Mouse (Mus musculus) liver, embryonic 11.5 days (tissue): ENCODE data around the gene 3830406C13Rik. TPM values are rescaled to one million over a fixed set of nuclear protein-coding genes. Genes with fewer than 3 reads are reported as not detected.
A peak's percentile ranks its signal among the peaks of the same experiment; 100 is the strongest.
"Not testable (repeated sequence)": the region's sequence is repeated elsewhere in the genome, so short reads cannot be mapped to it uniquely, and the experiment has no call there.

Source experiments
- ATAC-seq: fragments of 200-750 bp; cut with Nextera tagmentation; replicated peaks from 2 replicates; pipeline ENCODE4 v1.8.0; 2017; ENCODE audit warnings: moderate number of reproducible peaks, mild to moderate bottlenecking, moderate TSS enrichment, moderate library complexity; ENCODE audit not compliant: low FRiP score
- DNase-seq: peaks from one replicate; pipeline ENCODE4 v3.0.0-alpha.2; 2017; ENCODE audit warnings: low spot score
- H3K27ac ChIP-seq: fragments of 300-500 bp; sonication (generic); 2 replicates; pipeline ENCODE4 v1.5.1; 2014; ENCODE audit warnings: mild to moderate bottlenecking, low read depth, low read length, control low read depth
- H3K27me3 ChIP-seq: fragments of 300-500 bp; sonication (generic); replicated peaks from 2 replicates; pipeline ENCODE4 v1.6.1; 2014; ENCODE audit warnings: low read length, mixed read lengths; ENCODE audit not compliant: control insufficient read depth, insufficient read depth
- H3K36me3 ChIP-seq: fragments of 300-500 bp; sonication (generic); 2 replicates; pipeline ENCODE4 v1.6.1; 2014; ENCODE audit warnings: mild to moderate bottlenecking, low read length, moderate library complexity, mixed read lengths; ENCODE audit not compliant: control insufficient read depth, insufficient read depth
- H3K4me1 ChIP-seq: fragments of 300-500 bp; sonication (generic); replicated peaks from 2 replicates; pipeline ENCODE4 v1.6.1; 2014; ENCODE audit warnings: low read length, mixed read lengths; ENCODE audit not compliant: control insufficient read depth, insufficient read depth
- H3K4me2 ChIP-seq: fragments of 300-500 bp; sonication (generic); 2 replicates; pipeline ENCODE4 v1.6.1; 2014; ENCODE audit warnings: mild to moderate bottlenecking, control low read depth, moderate library complexity
- H3K4me3 ChIP-seq: fragments of 300-500 bp; sonication (generic); 2 replicates; pipeline ENCODE4 v1.5.1; 2014; ENCODE audit warnings: low read depth, low read length, control low read depth
- H3K9ac ChIP-seq: fragments of 300-500 bp; sonication (generic); 2 replicates; pipeline ENCODE4 v1.6.1; 2014; ENCODE audit warnings: low read depth, low read length, control low read depth
- H3K9me3 ChIP-seq: fragments of 300-500 bp; sonication (generic); 2 replicates; pipeline ENCODE4 v1.6.1; 2016; ENCODE audit warnings: low read length, inconsistent platforms, mixed read lengths; ENCODE audit not compliant: control insufficient read depth
- WGBS: fragments of 180-500 bp; shearing (Covaris S2); extraction: QIAGEN DNeasy Blood & Tissue Kit; methylation state at CpG from one replicate; pipeline ENCODE4 v1.1.7; 2014; 5-methylcytosine and 5-hydroxymethylcytosine counted together
- polyA plus RNA-seq: library from polyadenylated mRNA; unstranded; fragments of >200 nt; fragmentation: Nextera tagmentation; extraction: Ambion mirVana; gene quantifications from 2 replicates; pipeline ENCODE4 v1.2.1, GENCODE M21; 2014

The 3830406C13Rik gene
- polyA plus RNA-seq, result 30.8 and 37.7 TPM in 2 replicates

DNA sequence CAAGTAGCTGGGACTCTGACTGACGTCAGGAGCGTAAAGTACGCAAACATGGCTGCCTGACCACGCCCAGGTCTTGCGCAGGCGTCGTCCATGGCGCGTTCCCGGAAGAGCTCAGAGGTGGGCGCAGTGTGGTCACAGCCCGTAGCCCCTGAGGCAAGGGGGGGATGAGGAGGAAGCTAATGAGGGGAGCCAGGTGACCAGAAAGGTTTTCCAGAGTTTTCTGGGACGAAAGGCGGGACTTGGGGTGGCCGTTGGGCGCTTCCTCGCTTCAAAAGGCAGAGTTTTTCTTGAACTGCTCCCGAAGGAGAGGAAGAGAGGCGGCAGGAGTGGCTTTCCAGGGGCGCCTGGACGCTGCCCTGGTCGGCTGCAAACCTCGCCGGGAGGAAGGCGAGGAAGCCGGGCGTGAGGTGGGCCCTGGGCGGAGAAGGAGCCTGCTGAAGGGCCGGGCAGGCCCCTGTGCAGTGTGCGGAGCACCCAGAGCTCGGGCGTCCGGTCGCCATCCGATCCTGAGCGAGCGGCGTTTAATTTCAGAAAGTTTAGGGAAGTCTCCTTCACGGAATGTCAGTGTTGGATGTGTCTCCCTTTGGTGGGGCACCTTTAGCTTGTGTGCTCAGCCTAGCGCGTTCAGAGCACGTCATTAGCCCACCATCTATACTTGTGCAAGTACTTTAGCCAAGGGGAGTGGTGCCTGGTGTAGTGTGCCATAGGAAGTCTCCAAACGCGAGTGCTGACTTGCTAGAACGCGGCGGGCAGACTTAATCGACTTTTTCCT lies at the start of gene 3830406C13Rik:
Gene 3830406C13Rik (plus strand): TSS at position 33 of the 772 bp plus-strand sequence.
- H3K9ac ChIP-seq, result peak within 1 kb of the TSS; percentile 85
- ATAC-seq (peak; percentile 94), DNase-seq (peak; percentile 83)
- H3K27ac ChIP-seq, result peak within 1 kb of the TSS; percentile 86
- H3K4me1 ChIP-seq, result no peaks in the 10 kb centered on the region
- H3K36me3 ChIP-seq, result no peaks in the 10 kb centered on the region; the same call in 1 of the 2 replicates
- H3K27me3 ChIP-seq, result no peaks in the 10 kb centered on the region
- peak within 1 kb of the TSS; percentile 67 for H3K4me2 ChIP-seq
- H3K9me3 ChIP-seq, result no peaks in the 10 kb centered on the region
- peak within 1 kb of the TSS; percentile 71 for H3K4me3 ChIP-seq
- 1% methylated on average over 48 of the region's 48 CpGs for WGBS

GRCm38 (mm10) chr14:12243726-12244125 lies 40.2 kb upstream of the 3830406C13Rik start:
- H3K4me3 ChIP-seq, result no peak overlapping the region
- no peak overlapping the region for H3K4me2 ChIP-seq
- H3K27me3 ChIP-seq, result no peaks in the 10 kb centered on the region
- H3K36me3 ChIP-seq, result no peaks in the 10 kb centered on the region; the same call in 1 of the 2 replicates
- H3K4me1 ChIP-seq, result no peaks in the 10 kb centered on the region
- WGBS, result 50% methylated on average over 4 of the region's 4 CpGs
- H3K27ac ChIP-seq, result no peak overlapping the region
- no peak overlapping the region for H3K9ac ChIP-seq
- no peaks in the 10 kb centered on the region for H3K9me3 ChIP-seq
- DNase-seq (no peak), ATAC-seq (no peak)

- H3K27me3 ChIP-seq, result no peaks in the 10 kb centered on the region
- no peaks in the 10 kb centered on the region for H3K9me3 ChIP-seq
- no peak overlapping the region for H3K9ac ChIP-seq
- H3K4me1 ChIP-seq, result no peaks in the 10 kb centered on the region
- no peaks in the 10 kb centered on the region for H3K36me3 ChIP-seq
- no peak overlapping the region for H3K4me2 ChIP-seq
- no peak overlapping the region for H3K27ac ChIP-seq
- no peak overlapping the region for H3K4me3 ChIP-seq
- no peak for DNase-seq
- ATAC-seq, result no peak
- 62% methylated on average over 3 of the region's 3 CpGs for WGBS
These were observed 7.9 kb upstream of the 3830406C13Rik start for GRCm38 (mm10) chr14:12276031-12276430.

DNA sequence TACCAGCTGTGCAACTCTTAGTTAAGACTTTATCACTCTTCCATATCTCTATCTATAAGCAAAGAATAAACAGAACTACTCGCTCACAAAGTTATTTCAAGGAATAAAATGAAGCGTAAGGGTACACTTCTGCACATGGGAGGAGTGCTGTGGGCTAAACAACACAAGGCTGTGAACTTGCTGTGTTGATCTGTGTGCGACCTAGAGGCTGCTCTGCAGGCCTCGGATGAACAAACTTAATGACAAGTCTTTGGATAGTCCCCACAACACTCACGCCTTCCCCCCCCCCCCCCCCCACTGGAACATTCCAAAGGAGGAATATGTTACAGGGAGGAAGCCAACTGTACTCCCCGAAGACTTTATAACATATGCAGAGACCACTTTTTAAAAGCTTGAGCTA lies 332 bp upstream of the 3830406C13Rik start, which contains the start of gene Gm49355:
Gene Gm49355 (plus strand): TSS at position 336 of the 400 bp plus-strand sequence.
- Histone ChIP-seq H3K36me3 (no peaks in the 10 kb centered on the region; the same call in 1 of the 2 replicates), H3K4me1 (no peaks in the 10 kb centered on the region), H3K4me2 (peak within 1 kb of the TSS; percentile 67), H3K27me3 (no peaks in the 10 kb centered on the region), H3K9me3 (no peaks in the 10 kb centered on the region), H3K27ac (peak within 1 kb of the TSS; percentile 86), H3K4me3 (peak within 1 kb of the TSS; percentile 71), H3K9ac (peak within 1 kb of the TSS; percentile 85)
- WGBS, result 75% methylated on average over 6 of the region's 6 CpGs
- ATAC-seq, result peak; percentile 3; the same call in 1 of the 2 replicates
- DNase-seq, result no peak

- H3K9me3 ChIP-seq, H3K9ac ChIP-seq, DNase-seq, H3K4me2 ChIP-seq, H3K4me1 ChIP-seq, H3K36me3 ChIP-seq, H3K27me3 ChIP-seq, H3K4me3 ChIP-seq, H3K27ac ChIP-seq, ATAC-seq: not testable (repeated sequence)
These were observed 5.8 kb downstream of the 3830406C13Rik start for GRCm38 (mm10) chr14:12289747-12290146.

DNA sequence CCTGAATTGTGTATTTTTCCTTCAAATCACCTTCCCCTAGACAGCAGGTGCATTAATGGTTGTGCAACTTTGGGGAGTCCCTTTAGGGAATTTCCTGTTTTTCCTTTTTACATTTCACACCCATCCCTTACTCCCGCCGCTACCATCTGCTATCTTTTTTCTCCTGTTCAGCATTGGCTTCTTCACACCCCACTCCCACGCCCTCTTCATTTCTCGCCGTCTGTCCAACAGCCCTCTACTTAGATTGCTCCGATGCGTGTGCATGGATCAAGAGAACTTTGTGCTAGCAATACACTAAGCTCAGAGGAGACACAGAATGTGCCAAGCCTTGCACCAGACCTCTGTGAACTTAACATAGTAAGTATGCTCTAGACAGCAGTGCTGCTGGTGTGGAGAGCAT lies 12.4 kb downstream of the 3830406C13Rik start:
- Histone ChIP-seq H3K36me3 (no peaks in the 10 kb centered on the region), H3K27ac (no peak overlapping the region)
- WGBS, result 94% methylated on average over 7 of the region's 7 CpGs

DNA sequence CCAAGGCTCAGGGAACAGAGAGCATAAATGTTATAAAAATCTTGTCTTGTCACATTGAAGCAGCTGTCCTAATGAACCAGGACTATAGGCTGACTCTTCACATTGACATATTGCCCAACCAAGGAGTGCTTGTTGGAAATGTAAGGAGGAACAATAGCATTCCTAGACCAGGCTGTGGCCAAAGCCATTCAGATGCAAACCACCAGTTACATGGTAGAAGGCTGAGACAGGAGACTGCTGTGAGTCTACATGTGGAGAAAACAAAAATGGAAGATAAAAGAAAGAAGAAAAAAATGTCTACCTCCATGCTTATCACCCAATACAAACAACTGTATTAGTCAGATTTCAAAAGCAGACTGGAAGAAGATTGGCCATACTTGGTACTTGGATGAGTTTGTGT lies 15.2 kb downstream of the 3830406C13Rik start:
- H3K9ac ChIP-seq, result no peak overlapping the region
- H3K4me1 ChIP-seq, result no peaks in the 10 kb centered on the region
- H3K27me3 ChIP-seq, result no peaks in the 10 kb centered on the region
- DNase-seq, result no peak
- H3K9me3 ChIP-seq, result no peaks in the 10 kb centered on the region
- no peak overlapping the region for H3K27ac ChIP-seq
- no peak for ATAC-seq
- H3K4me2 ChIP-seq, result no peak overlapping the region
- no peaks in the 10 kb centered on the region for H3K36me3 ChIP-seq
- H3K4me3 ChIP-seq, result no peak overlapping the region

More for the DNA sequence above, 12.4 kb downstream of the 3830406C13Rik start:
- no peaks in the 10 kb centered on the region for H3K4me1 ChIP-seq
- no peak overlapping the region for H3K9ac ChIP-seq
- H3K9me3 ChIP-seq, result no peaks in the 10 kb centered on the region
- no peak for ATAC-seq
- no peaks in the 10 kb centered on the region for H3K27me3 ChIP-seq
- no peak overlapping the region for H3K4me2 ChIP-seq
- no peak for DNase-seq
- no peak overlapping the region for H3K4me3 ChIP-seq

- H3K4me2 ChIP-seq, result no peak overlapping the region
- 81% methylated on average over 6 of the region's 6 CpGs for WGBS
- H3K4me3 ChIP-seq, result no peak overlapping the region
- H3K27ac ChIP-seq, result no peak overlapping the region
- no peaks in the 10 kb centered on the region for H3K4me1 ChIP-seq
- ATAC-seq, result no peak
- H3K36me3 ChIP-seq, result no peaks in the 10 kb centered on the region
- H3K9me3 ChIP-seq, result no peaks in the 10 kb centered on the region
- H3K9ac ChIP-seq, result no peak overlapping the region
- H3K27me3 ChIP-seq, result no peaks in the 10 kb centered on the region
- DNase-seq, result no peak
These were observed 15.7 kb downstream of the 3830406C13Rik start for GRCm38 (mm10) chr14:12299654-12300053.

DNA sequence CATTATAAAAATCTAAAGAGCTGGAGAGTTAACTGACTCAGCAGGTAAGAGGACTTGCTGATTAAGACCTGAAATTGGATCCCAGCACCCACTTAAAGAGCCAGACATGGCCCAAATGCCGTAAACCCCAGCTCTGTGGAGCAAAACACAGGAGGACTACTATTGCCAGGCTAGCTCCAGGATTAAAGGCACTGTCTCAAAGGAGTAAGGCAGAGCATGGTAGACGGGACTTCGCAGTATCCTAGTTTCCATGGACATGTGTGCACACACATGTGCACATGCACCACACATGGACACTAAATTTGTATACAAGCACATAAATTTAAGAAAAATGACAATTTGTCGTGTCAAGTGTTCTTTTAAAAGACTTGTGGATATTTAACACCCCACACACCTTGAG lies 16.3 kb downstream of the 3830406C13Rik start:
- DNase-seq, result no peak
- H3K36me3 ChIP-seq, result no peaks in the 10 kb centered on the region
- WGBS, result 71% methylated on average over 4 of the region's 4 CpGs
- H3K4me1 ChIP-seq, result no peaks in the 10 kb centered on the region
- H3K27ac ChIP-seq, result no peak overlapping the region
- no peak for ATAC-seq
- no peaks in the 10 kb centered on the region for H3K27me3 ChIP-seq
- no peaks in the 10 kb centered on the region for H3K9me3 ChIP-seq
- no peak overlapping the region for H3K4me3 ChIP-seq
- H3K9ac ChIP-seq, result no peak overlapping the region
- H3K4me2 ChIP-seq, result no peak overlapping the region
